Mouse (Mus musculus): ENCODE data around the gene Tmem199. TPM values are rescaled to one million over a fixed set of nuclear protein-coding genes. Genes with fewer than 3 reads are reported as not detected.

Gene Tmem199
- polyA plus RNA-seq, 1 experiment from 2014 or later: 93.2 TPM

GRCm38 (mm10) chr11:78499004-78499403 lies 13.0 kb downstream of the Tmem199 start, which contains the start of gene Vtn:
TSS of gene Vtn (plus strand) at chr11:78499091.
- Histone ChIP-seq H3K27ac (ENCODE audit: low read depth, low read length) (peak within 1 kb of the TSS; percentile 91), H3K4me2 (ENCODE audit: low read length) (peak within 1 kb of the TSS; percentile 82), H3K27me3 (replicated peaks; ENCODE audit: control insufficient read depth, insufficient read depth, low read length) (no peaks in the 10 kb centered on the region), H3K4me3 (ENCODE audit: low read depth, low read length) (peak within 1 kb of the TSS; percentile 87), H3K9me3 (replicated peaks; ENCODE audit: control insufficient read depth, low read length) (no peaks in the 10 kb centered on the region), H3K36me3 (ENCODE audit: control insufficient read depth, insufficient read depth, low read length) (no peaks in the 10 kb centered on the region), H3K4me1 (ENCODE audit: control insufficient read depth, insufficient read depth, low read length) (peaks cover 12% of the 10 kb centered on the region), H3K9ac (ENCODE audit: low read length) (peak within 1 kb of the TSS; percentile 92)
- ATAC-seq (no peak), DNase-seq (ENCODE audit: low spot score) (no peak)
- WGBS: 69% methylated on average over 7 of the region's 7 CpGs

GRCm38 (mm10) chr11:78497544-78498522 lies 14.1 kb downstream of the Tmem199 start, which contains the start of gene Sarm1:
TSS of gene Sarm1 (minus strand) at chr11:78497754.
- DNase-seq (ENCODE audit: low spot score): peak; percentile 99
- 3% methylated on average over 36 of the region's 36 CpGs for WGBS
- Histone ChIP-seq H3K9ac (ENCODE audit: low read length) (peak within 1 kb of the TSS; percentile 92), H3K27me3 (replicated peaks; ENCODE audit: control insufficient read depth, insufficient read depth, low read length) (no peaks in the 10 kb centered on the region), H3K4me3 (ENCODE audit: low read depth, low read length) (peak within 1 kb of the TSS; percentile 87), H3K4me1 (ENCODE audit: control insufficient read depth, insufficient read depth, low read length) (peaks cover 12% of the 10 kb centered on the region), H3K36me3 (ENCODE audit: control insufficient read depth, insufficient read depth, low read length) (no peaks in the 10 kb centered on the region), H3K9me3 (replicated peaks; ENCODE audit: control insufficient read depth, low read length) (no peaks in the 10 kb centered on the region), H3K27ac (ENCODE audit: low read depth, low read length) (peak within 1 kb of the TSS; percentile 91), H3K4me2 (ENCODE audit: low read length) (peak within 1 kb of the TSS; percentile 82)
- ATAC-seq: peak; percentile 97

DNA sequence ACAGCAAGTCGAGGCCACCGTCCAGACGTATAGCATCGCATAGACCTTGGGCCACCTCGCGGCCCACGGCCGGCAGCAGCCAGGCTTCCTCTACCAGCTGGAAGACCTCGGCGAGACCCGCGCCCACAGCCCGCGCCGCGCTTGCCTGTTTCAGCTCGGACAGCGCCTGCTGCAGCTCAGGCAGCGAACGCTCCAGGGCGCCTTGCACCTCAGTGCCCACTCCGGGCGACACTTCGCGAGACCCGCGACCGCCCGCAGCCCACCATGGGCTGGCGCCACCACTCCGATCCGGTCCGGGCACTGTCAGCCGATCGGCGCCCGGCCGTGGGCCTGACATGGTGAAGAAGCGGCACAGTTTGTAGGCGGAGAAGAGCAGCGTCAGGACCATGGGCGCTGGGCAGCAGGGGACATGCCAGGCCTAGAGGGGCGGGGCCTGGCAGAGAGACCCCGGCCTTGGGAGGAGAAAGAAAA lies 14.9 kb downstream of the Tmem199 start:
- peak; percentile 75 for ATAC-seq
- WGBS: under 1% methylated on average over 44 of the region's 44 CpGs
- Histone ChIP-seq H3K27me3 (replicated peaks; ENCODE audit: control insufficient read depth, insufficient read depth, low read length) (no peaks in the 10 kb centered on the region), H3K9me3 (replicated peaks; ENCODE audit: control insufficient read depth, low read length) (no peaks in the 10 kb centered on the region), H3K4me1 (ENCODE audit: control insufficient read depth, insufficient read depth, low read length) (peaks cover 12% of the 10 kb centered on the region), H3K36me3 (ENCODE audit: control insufficient read depth, insufficient read depth, low read length) (no peaks in the 10 kb centered on the region), H3K9ac (ENCODE audit: low read length) (peak overlapping the region; percentile 92), H3K4me2 (ENCODE audit: low read length) (peak overlapping the region; percentile 82), H3K4me3 (ENCODE audit: low read depth, low read length) (peak overlapping the region; percentile 87), H3K27ac (ENCODE audit: low read depth, low read length) (peak overlapping the region; percentile 91)
- DNase-seq (ENCODE audit: low spot score): no peak

DNA sequence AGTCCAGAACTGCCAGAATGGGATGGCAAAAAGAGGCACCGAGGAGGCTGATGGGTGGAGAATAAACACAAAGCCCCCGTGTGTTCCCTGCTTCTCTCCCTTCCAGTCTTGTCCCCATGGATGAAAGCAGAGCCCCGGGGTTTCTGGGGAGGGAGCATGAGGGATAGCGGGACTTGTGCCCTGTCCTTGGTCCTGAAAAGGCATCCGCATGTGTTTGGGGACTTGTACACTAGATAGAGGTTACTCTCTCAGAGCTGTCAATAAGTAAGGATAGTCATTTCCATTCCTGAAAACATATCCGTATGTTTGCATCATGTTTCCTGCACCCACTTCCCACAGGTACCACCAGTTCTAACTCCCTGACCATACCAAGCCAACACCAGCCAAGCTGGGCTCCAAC lies 16.1 kb downstream of the Tmem199 start:
- DNase-seq (ENCODE audit: low spot score) (peak; percentile 28), ATAC-seq (no peak)
- H3K27me3 ChIP-seq (replicated peaks; ENCODE audit: control insufficient read depth, insufficient read depth, low read length): no peaks in the 10 kb centered on the region; the same call in 1 of the 2 replicates
- peak overlapping the region; percentile 87 for H3K4me3 ChIP-seq (ENCODE audit: low read depth, low read length)
- WGBS: 7% methylated on average over 6 of the region's 6 CpGs
- no peak overlapping the region for H3K27ac ChIP-seq (ENCODE audit: low read depth, low read length)
- H3K36me3 ChIP-seq (ENCODE audit: control insufficient read depth, insufficient read depth, low read length): no peaks in the 10 kb centered on the region
- no peaks in the 10 kb centered on the region for H3K9me3 ChIP-seq (replicated peaks; ENCODE audit: control insufficient read depth, low read length)
- peaks cover 15% of the 10 kb centered on the region for H3K4me1 ChIP-seq (ENCODE audit: control insufficient read depth, insufficient read depth, low read length)
- H3K9ac ChIP-seq (ENCODE audit: low read length): peak overlapping the region; percentile 92; the same call in 1 of the 2 replicates
- peak overlapping the region; percentile 82 for H3K4me2 ChIP-seq (ENCODE audit: low read length)

DNA sequence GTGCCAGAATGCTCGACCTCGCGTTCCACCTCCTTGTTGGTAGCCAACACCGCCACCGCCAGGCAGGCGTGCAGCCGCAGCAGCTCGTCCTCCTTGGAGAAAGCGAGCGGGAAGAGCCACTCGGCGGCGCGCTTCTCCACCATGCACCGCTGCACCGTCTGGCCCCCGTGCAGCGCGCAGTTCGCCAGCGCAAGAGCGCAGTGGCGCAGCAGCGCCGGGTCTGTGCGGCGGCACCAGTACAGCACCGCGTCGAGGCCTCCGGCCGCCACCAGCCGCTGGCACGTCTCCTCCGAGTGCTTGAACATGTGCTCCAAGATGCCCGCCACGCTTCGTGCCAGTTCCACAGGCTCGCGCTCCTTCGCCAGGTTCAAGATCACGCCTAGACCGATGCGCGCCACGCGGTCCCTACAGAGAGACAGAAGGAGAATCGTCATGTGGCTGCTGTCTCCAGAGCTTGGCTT lies 21.2 kb downstream of the Tmem199 start:
- 11% methylated on average over 48 of the region's 48 CpGs for WGBS
- ATAC-seq: peak; percentile 75
- H3K27me3 ChIP-seq (replicated peaks; ENCODE audit: control insufficient read depth, insufficient read depth, low read length): peaks cover 5% of the 10 kb centered on the region; the same call in 1 of the 2 replicates
- H3K9ac ChIP-seq (ENCODE audit: low read length): peak overlapping the region; percentile 43; the same call in 1 of the 2 replicates
- H3K36me3 ChIP-seq (ENCODE audit: control insufficient read depth, insufficient read depth, low read length): peaks cover 22% of the 10 kb centered on the region
- no peaks in the 10 kb centered on the region for H3K9me3 ChIP-seq (replicated peaks; ENCODE audit: control insufficient read depth, low read length)
- H3K4me3 ChIP-seq (ENCODE audit: low read depth, low read length): peak overlapping the region; percentile 27
- peak overlapping the region; percentile 50 for H3K4me2 ChIP-seq (ENCODE audit: low read length)
- H3K4me1 ChIP-seq (ENCODE audit: control insufficient read depth, insufficient read depth, low read length): peaks cover 12% of the 10 kb centered on the region
- DNase-seq (ENCODE audit: low spot score): peak; percentile 73
- H3K27ac ChIP-seq (ENCODE audit: low read depth, low read length): no peak overlapping the region

- H3K4me2 ChIP-seq (ENCODE audit: low read length): no peak overlapping the region
- H3K4me3 ChIP-seq (ENCODE audit: low read depth, low read length): no peak overlapping the region
- no peaks in the 10 kb centered on the region for H3K9me3 ChIP-seq (replicated peaks; ENCODE audit: control insufficient read depth, low read length)
- H3K27ac ChIP-seq (ENCODE audit: low read depth, low read length): no peak overlapping the region
- H3K4me1 ChIP-seq (ENCODE audit: control insufficient read depth, insufficient read depth, low read length): peaks cover 10% of the 10 kb centered on the region
- no peak overlapping the region for H3K9ac ChIP-seq (ENCODE audit: low read length)
- ATAC-seq (peak; percentile 32; the same call in 1 of the 2 replicates), DNase-seq (ENCODE audit: low spot score) (peak; percentile 85)
- WGBS: 3% methylated on average over 8 of the region's 8 CpGs
- H3K27me3 ChIP-seq (replicated peaks; ENCODE audit: control insufficient read depth, insufficient read depth, low read length): peaks cover 5% of the 10 kb centered on the region; the same call in 1 of the 2 replicates
- peaks cover 37% of the 10 kb centered on the region for H3K36me3 ChIP-seq (ENCODE audit: control insufficient read depth, insufficient read depth, low read length)
These were observed 23.8 kb downstream of the Tmem199 start for GRCm38 (mm10) chr11:78488168-78488567.

- Histone ChIP-seq H3K4me2 (ENCODE audit: low read length) (no peak overlapping the region), H3K9me3 (replicated peaks; ENCODE audit: control insufficient read depth, low read length) (no peaks in the 10 kb centered on the region), H3K27me3 (replicated peaks; ENCODE audit: control insufficient read depth, insufficient read depth, low read length) (0 out of 2 replicates have a peak, but pooled peaks cover 2% of the 10 kb centered on the region), H3K27ac (ENCODE audit: low read depth, low read length) (no peak overlapping the region), H3K4me3 (ENCODE audit: low read depth, low read length) (no peak overlapping the region), H3K9ac (ENCODE audit: low read length) (no peak overlapping the region), H3K36me3 (ENCODE audit: control insufficient read depth, insufficient read depth, low read length) (peaks cover 69% of the 10 kb centered on the region), H3K4me1 (ENCODE audit: control insufficient read depth, insufficient read depth, low read length) (no peaks in the 10 kb centered on the region)
- DNase-seq (ENCODE audit: low spot score) (no peak), ATAC-seq (no peak)
- 61% methylated on average over 7 of the region's 7 CpGs for WGBS
These were observed 28.3 kb downstream of the Tmem199 start for GRCm38 (mm10) chr11:78483639-78484038.

DNA sequence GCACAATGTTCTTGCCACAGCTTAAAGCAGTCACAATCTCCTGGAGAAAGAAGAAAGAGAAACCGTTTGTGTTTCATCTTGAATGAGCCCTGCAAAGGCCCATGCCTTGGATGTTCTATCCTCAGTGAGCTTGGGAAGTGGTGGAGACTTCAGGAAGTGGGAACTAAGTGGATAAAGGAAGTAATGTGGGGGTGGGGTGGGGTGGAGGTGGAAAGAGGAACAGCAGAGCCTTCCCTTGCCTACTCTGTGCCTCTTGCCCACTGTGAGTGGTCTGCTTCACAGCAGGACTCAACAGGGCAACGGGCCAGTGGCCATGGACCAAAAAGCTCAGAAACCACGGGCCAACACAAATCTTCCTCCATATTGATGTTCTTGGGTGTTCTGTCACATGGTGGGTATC lies 36.7 kb downstream of the Tmem199 start:
- DNase-seq (ENCODE audit: low spot score): no peak
- Histone ChIP-seq H3K9me3 (replicated peaks; ENCODE audit: control insufficient read depth, low read length) (no peaks in the 10 kb centered on the region), H3K27me3 (replicated peaks; ENCODE audit: control insufficient read depth, insufficient read depth, low read length) (no peaks in the 10 kb centered on the region), H3K36me3 (ENCODE audit: control insufficient read depth, insufficient read depth, low read length) (peaks cover 31% of the 10 kb centered on the region), H3K4me3 (ENCODE audit: low read depth, low read length) (no peak overlapping the region), H3K4me1 (ENCODE audit: control insufficient read depth, insufficient read depth, low read length) (no peaks in the 10 kb centered on the region), H3K4me2 (ENCODE audit: low read length) (no peak overlapping the region), H3K27ac (ENCODE audit: low read depth, low read length) (no peak overlapping the region), H3K9ac (ENCODE audit: low read length) (no peak overlapping the region)
- ATAC-seq: no peak
- 88% methylated on average over 3 of the region's 3 CpGs for WGBS
